Mouse (Mus musculus) hindbrain, postnatal 0 days (tissue): Measurements from ENCODE around the gene Slc11a1. TPM values are rescaled to one million over a fixed set of nuclear protein-coding genes. Genes with fewer than 3 reads are reported as not detected.
A peak's percentile ranks its signal among the peaks of the same experiment; 100 is the strongest.

Experiments
- ATAC-seq: fragments of 200-750 bp; cut with Nextera tagmentation; 2 replicates; pipeline ENCODE4 v1.8.0; 2017; ENCODE audit warnings: mild to moderate bottlenecking, moderate TSS enrichment, moderate library complexity
- DNase-seq: peaks from one replicate; pipeline ENCODE4 v3.0.0-alpha.2; 2015; ENCODE audit warnings: low spot score
- H3K27ac ChIP-seq: fragments of 300-500 bp; sonication (generic); 2 replicates; pipeline ENCODE4 v1.5.1; 2014; ENCODE audit warnings: mild to moderate bottlenecking
- H3K27me3 ChIP-seq: fragments of 300-500 bp; sonication (generic); 2 replicates; pipeline ENCODE4 v1.6.1; 2014; ENCODE audit warnings: low read length, mixed read lengths; ENCODE audit not compliant: insufficient read depth
- H3K36me3 ChIP-seq: fragments of 300-500 bp; sonication (generic); 2 replicates; pipeline ENCODE4 v1.6.1; 2014; ENCODE audit warnings: low read length, mixed read lengths; ENCODE audit not compliant: insufficient read depth
- H3K4me1 ChIP-seq: fragments of 300-500 bp; sonication (generic); 2 replicates; pipeline ENCODE4 v1.6.1; 2014; ENCODE audit warnings: antibody characterized with exemption, low read length, mixed read lengths; ENCODE audit not compliant: insufficient read depth
- H3K4me2 ChIP-seq: fragments of 300-500 bp; sonication (generic); 2 replicates; pipeline ENCODE4 v1.6.1; 2014; ENCODE audit warnings: low read depth, mild to moderate bottlenecking, low read length, moderate library complexity, mixed read lengths
- H3K4me3 ChIP-seq: fragments of 300-500 bp; sonication (generic); 2 replicates; pipeline ENCODE4 v1.5.1; 2014; ENCODE audit warnings: low read length
- H3K9ac ChIP-seq: fragments of 300-500 bp; sonication (generic); replicated peaks from 2 replicates; pipeline ENCODE4 v1.6.1; 2014; ENCODE audit warnings: mild to moderate bottlenecking, low read length, moderate library complexity, mixed read lengths
- H3K9me3 ChIP-seq: fragments of 300-500 bp; sonication (generic); 2 replicates; pipeline ENCODE4 v1.6.1; 2016; ENCODE audit warnings: low read length, mixed read lengths
- CTCF ChIP-seq: IDR thresholded peaks from 2 replicates; pipeline ENCODE4 v1.5.1; 2016; ENCODE audit warnings: antibody characterized with exemption, control low read depth, low read depth
- WGBS: fragments of 180-500 bp; shearing (Covaris S2); extraction: QIAGEN DNeasy Blood & Tissue Kit; methylation state at CpG from one replicate; pipeline ENCODE4 v1.1.7; 2014; 5-methylcytosine and 5-hydroxymethylcytosine counted together
- microRNA counts: library from miRNA; unstranded; fragments of <30 nt; microRNA quantifications from one replicate; lab custom pipeline; 2015
- microRNA-seq, 2 experiments: library from miRNA; unstranded; fragments of <30 nt; microRNA quantifications; one replicate each; pipeline ENCODE4; 2016
- polyA plus RNA-seq: library from polyadenylated mRNA; unstranded; fragments of >200 nt; fragmentation: Nextera tagmentation; extraction: Ambion mirVana; gene quantifications from 2 replicates; pipeline ENCODE4 v1.2.1, GENCODE M21; 2015
- total RNA-seq: library from RNA; depleted of rRNA; stranded (reverse); fragments of >200 nt; gene quantifications from 2 replicates; pipeline ENCODE4 v1.2.3, GENCODE M21; 2014; rRNA removed

Gene Slc11a1
- total and polyA plus RNA-seq, 2 experiments from 2014 or later = 2.9 to 10.6 TPM

- TF ChIP-seq CTCF = no peak
- peak; percentile 27 for DNase-seq
- 69% methylated on average over 17 of the region's 17 CpGs for WGBS
- Histone ChIP-seq H3K4me1 (no peaks in the 10 kb centered on the region), H3K9me3 (no peaks in the 10 kb centered on the region), H3K36me3 (no peaks in the 10 kb centered on the region), H3K27ac (no peak overlapping the region), H3K9ac (no peak overlapping the region), H3K27me3 (no peaks in the 10 kb centered on the region), H3K4me3 (no peak overlapping the region), H3K4me2 (no peak overlapping the region)
- ATAC-seq = no peak
These were observed 43.9 kb downstream of the Slc11a1 start for GRCm38 (mm10) chr1:74418747-74419439.

DNA sequence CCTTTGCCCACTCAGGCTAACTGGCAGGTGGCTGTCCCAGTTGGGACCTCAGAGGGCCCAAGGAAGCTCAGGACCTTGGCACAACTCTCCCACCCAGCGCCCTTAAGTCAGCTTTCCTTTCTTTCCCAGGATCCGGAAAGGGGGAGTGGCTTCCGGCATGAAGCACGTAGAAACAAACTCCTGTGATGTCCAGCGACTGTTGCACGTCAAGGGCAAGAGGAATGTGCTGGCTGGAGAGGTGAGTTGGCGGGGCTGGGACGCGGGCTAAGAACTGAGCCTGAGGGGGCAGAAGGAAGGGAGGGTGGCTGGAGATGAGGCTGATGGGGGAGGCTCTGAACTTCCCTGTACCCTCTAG, 44.4 kb downstream of the Slc11a1 start:
- no peak overlapping the region for H3K4me3 ChIP-seq
- H3K4me1 ChIP-seq = no peaks in the 10 kb centered on the region
- H3K9ac ChIP-seq = no peak overlapping the region
- DNase-seq = no peak
- no peaks in the 10 kb centered on the region for H3K9me3 ChIP-seq
- no peaks in the 10 kb centered on the region for H3K36me3 ChIP-seq
- 64% methylated on average over 9 of the region's 9 CpGs for WGBS
- H3K27ac ChIP-seq = no peak overlapping the region
- no peaks in the 10 kb centered on the region for H3K27me3 ChIP-seq
- ATAC-seq = no peak
- no peak overlapping the region for H3K4me2 ChIP-seq
- TF ChIP-seq CTCF = no peak

- no peak overlapping the region for H3K9ac ChIP-seq
- ATAC-seq (no peak), DNase-seq (no peak)
- no peaks in the 10 kb centered on the region for H3K9me3 ChIP-seq
- H3K4me2 ChIP-seq = no peak overlapping the region
- TF ChIP-seq CTCF = no peak
- 20% methylated on average over 8 of the region's 8 CpGs for WGBS
- no peak overlapping the region for H3K27ac ChIP-seq
- no peaks in the 10 kb centered on the region for H3K36me3 ChIP-seq
- H3K27me3 ChIP-seq = no peaks in the 10 kb centered on the region
- no peak overlapping the region for H3K4me3 ChIP-seq
- no peaks in the 10 kb centered on the region for H3K4me1 ChIP-seq
These were observed 48.2 kb downstream of the Slc11a1 start for GRCm38 (mm10) chr1:74423147-74423546.

GRCm38 (mm10) chr1:74425845-74426244, 50.9 kb downstream of the Slc11a1 start:
- WGBS = 71% methylated on average over 7 of the region's 7 CpGs
- H3K9me3 ChIP-seq = no peaks in the 10 kb centered on the region
- no peak overlapping the region for H3K9ac ChIP-seq
- DNase-seq = no peak
- H3K27me3 ChIP-seq = no peaks in the 10 kb centered on the region
- H3K4me1 ChIP-seq = no peaks in the 10 kb centered on the region
- no peak overlapping the region for H3K4me2 ChIP-seq
- ATAC-seq = no peak
- H3K36me3 ChIP-seq = no peaks in the 10 kb centered on the region
- H3K4me3 ChIP-seq = no peak overlapping the region
- no peak for TF ChIP-seq CTCF
- H3K27ac ChIP-seq = no peak overlapping the region

DNA sequence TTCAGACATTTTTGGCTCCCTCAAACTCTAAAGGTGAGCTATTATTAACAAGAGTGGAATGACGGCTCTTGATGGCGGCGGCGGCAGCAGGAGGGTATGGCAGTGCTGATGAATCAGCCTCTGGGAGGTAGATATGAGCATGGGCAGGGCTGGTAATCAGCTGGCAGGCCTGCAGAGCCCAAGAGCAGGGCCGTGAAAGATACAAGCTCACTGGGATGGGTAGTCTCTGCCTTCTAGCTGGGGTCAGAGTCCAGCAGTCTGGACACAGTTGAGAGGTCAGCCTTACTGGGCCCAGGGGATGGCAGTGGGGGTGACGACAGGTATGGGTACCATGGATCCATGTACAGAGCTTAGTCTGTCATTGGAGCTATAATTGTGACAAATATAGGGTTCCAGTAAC, 58.2 kb downstream of the Slc11a1 start:
- no peak for ATAC-seq
- no peak for DNase-seq
- H3K9ac ChIP-seq = no peak overlapping the region
- H3K36me3 ChIP-seq = peaks cover 6% of the 10 kb centered on the region
- WGBS = 88% methylated on average over 6 of the region's 6 CpGs
- no peaks in the 10 kb centered on the region for H3K27me3 ChIP-seq
- H3K27ac ChIP-seq = no peak overlapping the region
- H3K4me3 ChIP-seq = no peak overlapping the region
- no peak for TF ChIP-seq CTCF
- no peaks in the 10 kb centered on the region for H3K4me1 ChIP-seq
- no peaks in the 10 kb centered on the region for H3K9me3 ChIP-seq
- H3K4me2 ChIP-seq = no peak overlapping the region

DNA sequence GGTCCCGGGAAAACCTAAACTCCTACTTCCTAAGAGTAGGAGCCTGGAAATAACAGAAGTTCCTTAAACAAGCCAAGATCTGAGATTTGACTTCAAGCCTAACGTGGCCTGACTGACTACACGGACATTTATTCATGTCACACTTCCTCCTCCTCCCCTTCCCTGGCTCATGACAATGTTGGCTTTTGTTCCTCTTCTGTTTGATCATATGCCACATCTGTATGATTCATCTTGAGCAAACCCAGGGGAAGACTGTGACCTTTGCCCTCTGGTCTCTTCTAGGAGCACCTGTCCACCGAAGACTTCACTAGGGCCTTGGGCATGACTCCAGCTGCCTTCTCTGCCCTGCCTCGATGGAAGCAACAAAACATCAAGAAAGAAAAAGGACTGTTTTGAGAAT, 59.6 kb downstream of the Slc11a1 start:
- Histone ChIP-seq H3K36me3 (peaks cover 13% of the 10 kb centered on the region), H3K27ac (no peak overlapping the region), H3K4me2 (no peak overlapping the region), H3K9ac (no peak overlapping the region), H3K9me3 (no peaks in the 10 kb centered on the region), H3K4me1 (no peaks in the 10 kb centered on the region), H3K4me3 (no peak overlapping the region), H3K27me3 (no peaks in the 10 kb centered on the region)
- no peak for DNase-seq
- TF ChIP-seq CTCF = no peak
- 70% methylated on average over 5 of the region's 5 CpGs for WGBS
- ATAC-seq = no peak

GRCm38 (mm10) chr1:74435563-74435962, 60.6 kb downstream of the Slc11a1 start:
- ATAC-seq (no peak), DNase-seq (no peak)
- Histone ChIP-seq H3K4me2 (no peak overlapping the region), H3K36me3 (peaks cover 18% of the 10 kb centered on the region), H3K27me3 (no peaks in the 10 kb centered on the region), H3K4me1 (no peaks in the 10 kb centered on the region), H3K9ac (no peak overlapping the region), H3K9me3 (no peaks in the 10 kb centered on the region), H3K27ac (no peak overlapping the region), H3K4me3 (no peak overlapping the region)
- no peak for TF ChIP-seq CTCF
- 82% methylated on average over 6 of the region's 6 CpGs for WGBS

MicroRNA genes within 50 kb of the gene (microRNA counts, 519-probe panel; counts per million panel counts)
- 3,872 counts per million, percentile 68 among the panel's probes with 10 or more counts for microRNA mmu-miR-26b (lab: Ali Mortazavi, UCI)

Small RNAs within 50 kb of the gene (microRNA-seq; reads per million reads assigned to microRNA genes)
- 21,208 to 21,834 reads per million in 2 experiments for gene Mir26b

Other genes starting within 250 kb of the Slc11a1 start
- gene Rufy4, start 249.7 kb upstream of the Slc11a1 start, total RNA-seq = not detected in 2 replicates
- 0.08 and 0.10 TPM in 2 replicates for gene Rufy4, start 249.7 kb upstream of the Slc11a1 start, polyA plus RNA-seq
- 0.52 TPM in 1 of 2 replicates, not detected in the other for gene Cxcr2, start 221.2 kb upstream of the Slc11a1 start, total RNA-seq
- 0.05 and 0.18 TPM in 2 replicates for gene Cxcr2, start 221.2 kb upstream of the Slc11a1 start, polyA plus RNA-seq
- gene Cxcr1, start 180.6 kb upstream of the Slc11a1 start, total RNA-seq = not detected in 2 replicates
- gene Cxcr1, start 180.6 kb upstream of the Slc11a1 start, polyA plus RNA-seq = not detected in 2 replicates
- gene Arpc2, start 139.1 kb upstream of the Slc11a1 start, total RNA-seq = 108 and 131 TPM in 2 replicates
- 414 and 417 TPM in 2 replicates for gene Arpc2, start 139.1 kb upstream of the Slc11a1 start, polyA plus RNA-seq
- not detected in 2 replicates for gene Gpbar1, start 96.6 kb upstream of the Slc11a1 start, total RNA-seq
- gene Gpbar1, start 96.6 kb upstream of the Slc11a1 start, polyA plus RNA-seq = 0.16 TPM in 1 of 2 replicates, not detected in the other
- gene Aamp, start 90.5 kb upstream of the Slc11a1 start, total RNA-seq = 131 and 161 TPM in 2 replicates
- gene Aamp, start 90.5 kb upstream of the Slc11a1 start, polyA plus RNA-seq = 212 and 219 TPM in 2 replicates
- gene Pnkd, start 90.3 kb upstream of the Slc11a1 start, total RNA-seq = 102 and 113 TPM in 2 replicates
- 143 TPM in 2 replicates for gene Pnkd, start 90.3 kb upstream of the Slc11a1 start, polyA plus RNA-seq
- 16.4 and 17.5 TPM in 2 replicates for gene Tmbim1, start 69.6 kb upstream of the Slc11a1 start, total RNA-seq
- gene Tmbim1, start 69.6 kb upstream of the Slc11a1 start, polyA plus RNA-seq = 14.8 and 16.5 TPM in 2 replicates
- gene Catip, start 13.1 kb upstream of the Slc11a1 start, total RNA-seq = 0.75 and 1.9 TPM in 2 replicates
- gene Catip, start 13.1 kb upstream of the Slc11a1 start, polyA plus RNA-seq = 1.8 and 2.6 TPM in 2 replicates
- 35.7 and 38.4 TPM in 2 replicates for gene Ctdsp1, start 16.3 kb downstream of the Slc11a1 start, total RNA-seq
- gene Ctdsp1, start 16.3 kb downstream of the Slc11a1 start, polyA plus RNA-seq = 17.9 and 18.2 TPM in 2 replicates
- gene Vil1, start 34.2 kb downstream of the Slc11a1 start, total RNA-seq = 0.26 TPM in 1 of 2 replicates, not detected in the other
- 0.14 and 0.18 TPM in 2 replicates for gene Vil1, start 34.2 kb downstream of the Slc11a1 start, polyA plus RNA-seq
- 30.3 and 36.7 TPM in 2 replicates for gene Cnot9, start 130.9 kb downstream of the Slc11a1 start, total RNA-seq
- 45.4 and 46.0 TPM in 2 replicates for gene Cnot9, start 130.9 kb downstream of the Slc11a1 start, polyA plus RNA-seq
- 11.0 and 11.5 TPM in 2 replicates for gene Plcd4, start 167.7 kb downstream of the Slc11a1 start, total RNA-seq
- gene Plcd4, start 167.7 kb downstream of the Slc11a1 start, polyA plus RNA-seq = 8.7 and 11.4 TPM in 2 replicates
- 13.0 and 25.3 TPM in 2 replicates for gene Usp37, start 169.1 kb downstream of the Slc11a1 start, total RNA-seq
- gene Usp37, start 169.1 kb downstream of the Slc11a1 start, polyA plus RNA-seq = 17.4 and 21.3 TPM in 2 replicates
- 13.3 and 15.1 TPM in 2 replicates for gene Zfp142, start 213.1 kb downstream of the Slc11a1 start, total RNA-seq
- 5.4 and 5.9 TPM in 2 replicates for gene Zfp142, start 213.1 kb downstream of the Slc11a1 start, polyA plus RNA-seq
- gene Bcs1l, start 213.1 kb downstream of the Slc11a1 start, total RNA-seq = 15.2 and 29.9 TPM in 2 replicates
- 12.3 and 14.4 TPM in 2 replicates for gene Bcs1l, start 213.1 kb downstream of the Slc11a1 start, polyA plus RNA-seq
- gene Rnf25, start 226.2 kb downstream of the Slc11a1 start, total RNA-seq = 64.1 and 77.7 TPM in 2 replicates
- 45.8 and 50.0 TPM in 2 replicates for gene Rnf25, start 226.2 kb downstream of the Slc11a1 start, polyA plus RNA-seq
- gene Stk36, start 226.2 kb downstream of the Slc11a1 start, total RNA-seq = 8.3 and 10.9 TPM in 2 replicates
- gene Stk36, start 226.2 kb downstream of the Slc11a1 start, polyA plus RNA-seq = 9.4 and 9.6 TPM in 2 replicates